Mouse (Mus musculus): ENCODE results near the gene Ikbke. TPM values are rescaled to one million over a fixed set of nuclear protein-coding genes. Genes with fewer than 3 reads are reported as not detected.

Gene Ikbke
- polyA plus RNA-seq, 1 experiment from 2014 or later = 4.0 TPM

DNA sequence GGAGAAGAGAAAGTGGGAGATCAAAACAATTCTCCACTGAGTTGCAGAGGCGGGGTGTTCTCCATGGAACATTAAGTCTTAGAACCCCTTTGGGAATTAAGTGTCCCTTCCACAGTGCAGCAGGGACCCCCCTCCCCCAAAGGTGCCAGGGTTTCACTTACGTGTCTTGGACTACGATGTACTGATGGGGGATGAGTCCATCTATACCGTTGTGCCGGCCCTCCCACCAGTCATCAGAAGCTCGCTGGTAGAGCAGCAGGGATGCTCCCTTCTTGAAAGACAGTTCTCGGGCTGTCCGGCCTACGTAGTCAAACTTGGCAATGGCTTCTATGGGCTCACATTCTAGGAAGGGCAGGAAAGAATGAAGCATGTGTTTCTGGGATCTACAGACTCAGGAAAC, 18.8 kb upstream of the Ikbke start:
- Histone ChIP-seq H3K36me3 (peaks cover 28% of the 10 kb centered on the region), H3K9ac (no peak overlapping the region), H3K27ac (no peak overlapping the region), H3K4me1 (no peaks in the 10 kb centered on the region), H3K27me3 (no peaks in the 10 kb centered on the region), H3K4me2 (no peak overlapping the region), H3K4me3 (no peak overlapping the region), H3K9me3 (no peaks in the 10 kb centered on the region)
- WGBS = 93% methylated on average over 9 of the region's 9 CpGs
- ATAC-seq (ENCODE audit: borderline replicate concordance, extremely low read depth, low FRiP score, low TSS enrichment) = no peak

DNA sequence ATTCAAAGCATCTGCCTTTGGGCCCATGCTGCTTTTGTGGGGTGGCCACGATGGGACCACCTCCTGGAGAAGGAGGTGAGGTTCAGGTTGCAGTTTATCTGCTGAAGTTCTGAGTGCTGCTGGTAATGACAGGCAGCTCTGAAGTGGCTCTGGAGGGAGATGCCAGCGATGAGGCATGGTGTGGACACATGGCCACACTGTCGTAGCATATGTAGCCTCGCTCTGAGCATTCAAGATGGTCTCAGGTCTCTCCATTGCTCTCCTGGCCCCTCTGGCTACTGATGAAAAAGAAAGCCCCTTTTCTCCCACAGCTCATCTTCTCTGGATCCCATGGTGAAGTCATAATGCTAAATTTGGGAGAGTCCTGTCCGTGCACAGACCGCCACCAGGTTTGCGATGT, 17.3 kb upstream of the Ikbke start:
- peaks cover 35% of the 10 kb centered on the region for H3K36me3 ChIP-seq
- H3K4me1 ChIP-seq = no peaks in the 10 kb centered on the region
- no peak overlapping the region for H3K4me2 ChIP-seq
- no peaks in the 10 kb centered on the region for H3K9me3 ChIP-seq
- WGBS = 80% methylated on average over 7 of the region's 7 CpGs
- H3K4me3 ChIP-seq = no peak overlapping the region
- H3K27ac ChIP-seq = no peak overlapping the region
- no peak overlapping the region for H3K9ac ChIP-seq
- no peak for ATAC-seq (ENCODE audit: borderline replicate concordance, extremely low read depth, low FRiP score, low TSS enrichment)
- no peaks in the 10 kb centered on the region for H3K27me3 ChIP-seq

DNA sequence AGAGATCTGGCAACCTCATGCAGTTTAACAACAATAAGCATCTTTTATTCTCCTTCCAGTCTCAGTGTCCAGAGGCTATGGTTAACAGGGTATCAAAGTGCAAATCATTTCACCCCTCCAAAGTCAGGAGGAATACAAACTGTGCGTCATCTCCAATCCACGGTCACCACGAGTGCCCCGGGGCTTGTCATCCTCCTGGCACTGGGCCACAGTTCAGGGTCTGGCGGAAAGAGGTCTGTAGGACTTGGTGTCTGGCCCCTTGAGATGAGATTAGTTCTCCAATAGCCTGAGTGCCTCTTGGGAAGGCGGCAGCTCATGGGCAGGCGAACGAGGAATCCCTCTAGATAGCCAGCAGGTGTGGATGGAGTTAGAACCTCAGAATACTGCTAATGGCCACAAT, 15.8 kb upstream of the Ikbke start:
- no peak overlapping the region for H3K9ac ChIP-seq
- no peak overlapping the region for H3K4me3 ChIP-seq
- no peaks in the 10 kb centered on the region for H3K27me3 ChIP-seq
- H3K9me3 ChIP-seq = no peaks in the 10 kb centered on the region
- 64% methylated on average over 8 of the region's 8 CpGs for WGBS
- H3K4me1 ChIP-seq = no peaks in the 10 kb centered on the region
- no peak for ATAC-seq (ENCODE audit: borderline replicate concordance, extremely low read depth, low FRiP score, low TSS enrichment)
- H3K36me3 ChIP-seq = peaks cover 35% of the 10 kb centered on the region
- H3K27ac ChIP-seq = no peak overlapping the region
- no peak overlapping the region for H3K4me2 ChIP-seq

DNA sequence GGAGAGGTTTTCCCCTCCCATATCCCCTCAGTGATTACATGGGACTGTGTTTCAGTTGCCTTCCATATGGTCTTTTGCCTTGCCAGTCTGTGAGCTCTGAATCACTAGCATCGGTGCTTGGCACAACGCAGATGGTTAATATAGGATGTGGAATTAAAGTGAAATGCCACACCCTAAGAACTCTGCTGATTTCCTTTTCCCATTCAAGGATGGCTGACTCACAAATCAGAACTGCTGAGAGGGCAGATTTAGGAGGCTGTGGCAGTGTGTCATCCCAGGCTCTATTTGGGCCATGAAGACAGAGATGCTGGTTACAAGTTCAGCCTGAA, 14.5 kb upstream of the Ikbke start:
- WGBS = 86% methylated on average over 2 of the region's 2 CpGs
- H3K27ac ChIP-seq = no peak overlapping the region
- ATAC-seq (ENCODE audit: borderline replicate concordance, extremely low read depth, low FRiP score, low TSS enrichment) = no peak

DNA sequence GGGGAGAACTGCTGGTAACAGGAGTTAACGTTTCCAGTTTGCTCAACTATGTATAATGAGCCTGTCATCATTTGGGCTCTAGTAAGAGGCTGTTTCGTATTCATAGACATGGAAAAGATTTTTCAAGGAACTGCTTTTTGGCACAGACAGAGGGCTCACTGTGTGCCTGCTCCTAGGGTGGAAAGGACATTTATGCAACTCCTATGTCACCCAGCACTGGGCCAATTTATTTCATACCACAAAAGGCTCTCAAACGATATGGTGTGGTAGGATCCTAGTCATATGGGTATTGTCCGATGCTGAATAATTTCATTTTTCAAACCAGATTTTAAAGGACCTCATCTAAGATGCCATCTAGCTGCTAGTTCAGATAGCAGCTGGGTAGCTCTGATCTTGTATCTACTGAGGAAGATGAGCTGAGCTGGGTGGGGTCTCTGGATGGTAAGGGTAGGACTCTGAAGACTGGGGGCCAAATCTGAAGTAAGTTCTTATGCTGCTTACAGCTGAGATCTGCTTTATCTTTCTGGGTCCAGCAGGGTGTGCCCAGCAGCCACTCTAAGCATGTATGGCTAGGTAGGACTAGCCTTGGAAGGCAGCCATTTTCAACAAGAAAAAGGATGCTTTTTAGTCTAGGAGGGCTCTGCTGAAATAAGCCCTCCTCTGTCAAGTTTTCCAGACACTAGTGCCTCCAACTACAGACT, 14.0 kb upstream of the Ikbke start:
- H3K9ac ChIP-seq = no peak overlapping the region
- peaks cover 40% of the 10 kb centered on the region for H3K36me3 ChIP-seq
- H3K27me3 ChIP-seq = no peaks in the 10 kb centered on the region
- no peaks in the 10 kb centered on the region for H3K4me1 ChIP-seq
- H3K4me3 ChIP-seq = no peak overlapping the region
- 84% methylated on average over 4 of the region's 4 CpGs for WGBS
- no peak for ATAC-seq (ENCODE audit: borderline replicate concordance, extremely low read depth, low FRiP score, low TSS enrichment)
- no peak overlapping the region for H3K27ac ChIP-seq
- H3K4me2 ChIP-seq = no peak overlapping the region
- no peaks in the 10 kb centered on the region for H3K9me3 ChIP-seq

More for the DNA sequence above, 14.5 kb upstream of the Ikbke start:
- H3K9ac ChIP-seq = no peak overlapping the region
- peaks cover 36% of the 10 kb centered on the region for H3K36me3 ChIP-seq
- H3K4me2 ChIP-seq = no peak overlapping the region
- no peaks in the 10 kb centered on the region for H3K9me3 ChIP-seq
- no peak overlapping the region for H3K4me3 ChIP-seq
- no peaks in the 10 kb centered on the region for H3K27me3 ChIP-seq
- H3K4me1 ChIP-seq = no peaks in the 10 kb centered on the region

DNA sequence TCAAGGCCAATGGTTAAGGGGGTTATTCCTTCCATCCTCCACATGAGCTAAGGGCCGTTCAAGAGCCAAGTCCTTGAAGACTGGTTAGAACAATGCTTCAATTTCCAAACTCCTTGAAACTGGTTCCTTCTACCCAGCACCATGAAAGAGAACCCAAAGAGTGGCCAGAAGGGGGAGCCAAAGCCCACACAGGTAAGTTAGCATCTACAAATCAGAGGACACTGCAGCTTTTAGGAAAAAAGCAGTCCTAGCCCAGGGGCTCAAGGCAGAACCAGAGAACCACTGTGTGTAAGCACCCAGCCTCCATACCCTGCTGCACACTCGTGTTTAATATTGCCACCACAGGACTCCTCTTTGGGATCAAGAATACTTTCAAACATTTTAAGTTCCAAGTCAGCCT, 11.2 kb upstream of the Ikbke start:
- ATAC-seq (ENCODE audit: borderline replicate concordance, extremely low read depth, low FRiP score, low TSS enrichment) = no peak
- H3K27me3 ChIP-seq = no peaks in the 10 kb centered on the region
- H3K4me2 ChIP-seq = no peak overlapping the region
- no peak overlapping the region for H3K9ac ChIP-seq
- no peak overlapping the region for H3K4me3 ChIP-seq
- 29% methylated on average over 2 of the region's 2 CpGs for WGBS
- H3K4me1 ChIP-seq = no peaks in the 10 kb centered on the region
- no peaks in the 10 kb centered on the region for H3K9me3 ChIP-seq
- peaks cover 18% of the 10 kb centered on the region for H3K36me3 ChIP-seq
- no peak overlapping the region for H3K27ac ChIP-seq

DNA sequence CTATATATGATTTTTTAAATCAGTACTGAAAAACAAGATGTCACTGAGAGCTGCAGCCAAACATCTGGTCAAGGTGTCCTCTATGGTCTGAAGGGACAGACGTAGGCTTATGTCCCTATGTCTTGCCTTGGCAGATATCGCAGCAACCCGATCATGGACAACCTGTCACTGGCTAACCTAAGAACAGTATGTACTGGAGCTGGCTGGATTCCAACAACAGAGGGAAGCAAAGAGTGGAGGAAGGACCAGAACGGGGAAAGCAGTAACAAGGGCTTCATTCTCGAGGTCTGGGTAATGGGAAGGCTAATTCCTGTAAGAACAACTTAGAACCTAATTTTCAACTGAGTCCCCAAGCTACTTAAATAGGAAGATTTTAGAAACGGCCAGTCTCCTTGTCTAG, 9.5 kb upstream of the Ikbke start:
- H3K4me2 ChIP-seq = no peak overlapping the region
- 73% methylated on average over 6 of the region's 6 CpGs for WGBS

DNA sequence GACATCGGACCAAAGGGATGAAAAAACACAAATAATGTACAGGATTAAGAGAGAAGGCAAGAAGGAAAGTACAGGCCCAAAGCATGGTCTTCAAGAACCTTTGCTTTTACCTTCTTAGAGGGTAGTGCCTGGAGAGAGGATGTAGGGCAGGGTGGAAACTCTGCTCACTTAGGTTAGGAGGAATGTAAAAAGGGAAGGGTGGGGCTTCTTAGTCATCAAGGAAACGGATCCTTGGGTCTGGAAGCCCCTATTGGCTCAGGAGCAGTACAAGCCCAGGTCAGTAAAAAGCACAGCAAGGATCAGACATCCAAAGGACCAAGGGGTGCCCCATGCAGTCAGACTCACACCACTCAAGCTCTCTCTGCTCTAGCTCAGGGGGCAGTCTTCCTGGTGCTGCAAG, 7.9 kb upstream of the Ikbke start:
- H3K4me1 ChIP-seq = no peaks in the 10 kb centered on the region
- H3K9me3 ChIP-seq = no peaks in the 10 kb centered on the region
- no peak for ATAC-seq (ENCODE audit: borderline replicate concordance, extremely low read depth, low FRiP score, low TSS enrichment)
- H3K27me3 ChIP-seq = no peaks in the 10 kb centered on the region
- H3K27ac ChIP-seq = no peak overlapping the region
- no peak overlapping the region for H3K4me2 ChIP-seq
- 57% methylated on average over 2 of the region's 2 CpGs for WGBS
- H3K36me3 ChIP-seq = peaks cover 7% of the 10 kb centered on the region
- H3K9ac ChIP-seq = no peak overlapping the region
- H3K4me3 ChIP-seq = no peak overlapping the region

More for the DNA sequence above, 9.5 kb upstream of the Ikbke start:
- no peak for ATAC-seq (ENCODE audit: borderline replicate concordance, extremely low read depth, low FRiP score, low TSS enrichment)
- H3K4me1 ChIP-seq = no peaks in the 10 kb centered on the region
- no peaks in the 10 kb centered on the region for H3K27me3 ChIP-seq
- peaks cover 12% of the 10 kb centered on the region for H3K36me3 ChIP-seq
- no peaks in the 10 kb centered on the region for H3K9me3 ChIP-seq
- no peak overlapping the region for H3K4me3 ChIP-seq
- no peak overlapping the region for H3K9ac ChIP-seq
- H3K27ac ChIP-seq = no peak overlapping the region

DNA sequence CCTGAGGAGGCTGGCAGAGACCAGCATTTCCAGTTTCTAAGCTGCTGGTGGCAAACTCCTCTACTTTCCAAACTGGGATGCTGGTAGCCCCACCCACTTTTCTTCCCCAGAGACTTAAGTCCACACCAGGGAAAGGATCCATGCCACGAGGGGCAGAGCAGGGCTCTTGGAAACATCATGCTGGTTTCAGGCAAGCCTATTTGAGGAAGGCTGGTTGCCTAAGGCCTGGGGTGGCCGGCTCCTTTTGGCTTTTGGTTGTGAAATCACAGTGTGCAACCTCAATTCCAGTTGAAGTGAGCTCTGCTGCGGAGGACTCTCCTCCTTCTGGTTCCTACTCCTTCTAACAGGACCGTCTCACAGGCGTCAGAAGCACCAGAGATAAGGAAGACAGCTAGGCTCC, 7.4 kb upstream of the Ikbke start:
- no peak overlapping the region for H3K4me2 ChIP-seq
- 0 out of 2 replicates have a peak, but pooled peaks have one; percentile 4 for ATAC-seq (ENCODE audit: borderline replicate concordance, extremely low read depth, low FRiP score, low TSS enrichment)
- no peak overlapping the region for H3K9ac ChIP-seq
- H3K4me1 ChIP-seq = no peaks in the 10 kb centered on the region
- no peaks in the 10 kb centered on the region for H3K9me3 ChIP-seq
- peaks cover 5% of the 10 kb centered on the region for H3K36me3 ChIP-seq
- H3K27me3 ChIP-seq = no peaks in the 10 kb centered on the region
- H3K4me3 ChIP-seq = no peak overlapping the region
- no peak overlapping the region for H3K27ac ChIP-seq
- WGBS = 53% methylated on average over 5 of the region's 5 CpGs

DNA sequence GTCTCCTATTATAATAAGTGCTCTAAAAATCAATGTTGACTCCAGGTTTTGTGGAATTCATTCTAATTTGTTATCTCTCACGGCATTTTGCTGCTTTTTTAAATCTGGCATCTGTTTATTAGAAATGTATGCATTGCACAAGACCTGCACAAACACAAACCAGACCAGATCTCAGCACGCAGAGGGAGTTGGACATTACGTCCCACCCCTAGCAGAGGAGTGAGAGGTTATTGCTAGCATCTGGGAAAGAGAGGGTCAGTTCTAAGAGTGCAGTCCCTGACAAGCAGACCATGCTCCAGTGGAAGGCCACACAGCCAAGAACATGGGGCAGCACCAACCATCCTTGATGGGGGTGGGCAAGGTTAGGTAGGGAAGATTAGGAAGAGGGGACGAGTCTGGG, 5.2 kb upstream of the Ikbke start:
- Histone ChIP-seq H3K4me3 (no peak overlapping the region), H3K9ac (no peak overlapping the region), H3K36me3 (peaks cover 5% of the 10 kb centered on the region), H3K4me2 (no peak overlapping the region), H3K27ac (no peak overlapping the region), H3K9me3 (no peaks in the 10 kb centered on the region), H3K27me3 (no peaks in the 10 kb centered on the region), H3K4me1 (peaks cover 8% of the 10 kb centered on the region)
- 64% methylated on average over 4 of the region's 4 CpGs for WGBS
- ATAC-seq (ENCODE audit: borderline replicate concordance, extremely low read depth, low FRiP score, low TSS enrichment) = no peak; the same call in 1 of the 2 replicates

DNA sequence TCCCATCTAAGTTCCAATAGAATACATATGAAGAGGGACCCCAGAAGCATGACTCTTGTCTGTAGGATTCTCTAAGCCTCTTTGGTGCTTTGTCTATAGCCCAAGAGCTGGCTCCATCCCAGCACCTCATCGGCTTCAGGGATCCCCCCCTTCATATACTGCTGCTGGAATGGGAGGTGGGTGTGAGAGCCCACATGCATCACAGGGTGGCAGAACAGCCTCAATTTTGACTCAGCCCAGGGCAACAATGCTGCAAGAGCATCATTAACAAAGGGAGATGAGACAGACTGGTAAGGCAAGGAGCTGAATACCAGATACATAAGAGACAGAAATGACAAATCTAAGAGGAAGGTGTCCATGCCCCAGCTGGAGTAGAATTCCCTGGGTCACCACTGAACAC, 4.8 kb upstream of the Ikbke start:
- Histone ChIP-seq H3K4me2 (no peak overlapping the region), H3K27ac (no peak overlapping the region), H3K36me3 (peaks cover 5% of the 10 kb centered on the region), H3K9me3 (no peaks in the 10 kb centered on the region), H3K4me1 (peaks cover 13% of the 10 kb centered on the region), H3K4me3 (no peak overlapping the region), H3K27me3 (no peaks in the 10 kb centered on the region), H3K9ac (no peak overlapping the region)
- no peak for ATAC-seq (ENCODE audit: borderline replicate concordance, extremely low read depth, low FRiP score, low TSS enrichment)
- 82% methylated on average over 1 of the region's 1 CpGs for WGBS

DNA sequence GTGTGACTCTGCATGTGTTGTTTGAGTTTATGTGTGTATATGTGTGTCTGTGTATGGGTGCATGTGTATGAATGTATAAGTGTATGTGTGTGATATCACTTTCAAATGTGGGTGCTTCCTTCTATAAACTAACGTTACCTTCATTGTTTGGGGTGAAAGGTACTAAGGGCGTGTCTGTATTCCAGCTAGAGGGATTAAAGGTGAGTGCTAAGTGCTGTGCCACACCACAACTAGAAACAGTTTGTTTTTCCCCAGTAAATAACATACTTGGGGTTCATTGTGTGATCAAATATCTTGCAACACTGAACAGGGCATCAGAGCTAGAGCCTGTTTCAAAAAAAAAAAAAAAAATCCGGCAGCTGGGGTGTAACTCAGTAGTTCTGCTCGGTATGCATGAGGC, 2.3 kb upstream of the Ikbke start:
- ATAC-seq (ENCODE audit: borderline replicate concordance, extremely low read depth, low FRiP score, low TSS enrichment) = no peak
- Histone ChIP-seq H3K4me1 (peaks cover 18% of the 10 kb centered on the region), H3K4me2 (no peak overlapping the region), H3K9me3 (no peaks in the 10 kb centered on the region), H3K9ac (no peak overlapping the region), H3K27ac (no peak overlapping the region), H3K27me3 (no peaks in the 10 kb centered on the region), H3K4me3 (no peak overlapping the region), H3K36me3 (no peaks in the 10 kb centered on the region; the same call in 1 of the 2 replicates)
- WGBS = 53% methylated on average over 4 of the region's 4 CpGs

DNA sequence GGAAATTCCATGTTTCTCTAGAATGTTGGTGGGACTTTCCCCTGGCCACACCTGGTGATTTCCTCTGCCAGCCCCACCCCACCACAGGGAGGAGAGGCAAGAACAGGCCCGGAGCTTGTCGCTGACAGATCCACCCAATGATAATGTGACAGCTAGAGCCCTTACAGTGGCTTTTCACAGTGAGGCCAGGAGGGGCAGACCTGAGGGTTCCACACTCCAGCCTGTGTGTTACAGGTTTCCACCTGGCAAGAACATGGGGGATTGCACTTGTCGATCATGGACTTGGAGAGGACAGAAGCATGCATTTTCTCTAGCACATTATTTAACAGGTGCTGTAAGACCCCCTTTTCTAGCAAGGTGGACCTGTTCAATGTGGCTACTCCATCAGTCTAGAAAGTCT, 874 bp upstream of the Ikbke start:
- Histone ChIP-seq H3K36me3 (no peaks in the 10 kb centered on the region), H3K4me1 (peaks cover 18% of the 10 kb centered on the region), H3K4me2 (no peak overlapping the region), H3K27me3 (no peaks in the 10 kb centered on the region), H3K4me3 (no peak overlapping the region), H3K27ac (no peak overlapping the region), H3K9ac (no peak overlapping the region), H3K9me3 (no peaks in the 10 kb centered on the region)
- no peak for ATAC-seq (ENCODE audit: borderline replicate concordance, extremely low read depth, low FRiP score, low TSS enrichment)
- WGBS = 30% methylated on average over 3 of the region's 3 CpGs

All from lung, embryonic 15.5 days (tissue).